Mouse (Mus musculus) thymus, postnatal 14 days (tissue): Measurements from ENCODE around the gene Kcnj12.

Experiments
- DNase-seq: peaks from one replicate; pipeline ENCODE4 v3.0.0; 2021

Gene Kcnj12

DNA sequence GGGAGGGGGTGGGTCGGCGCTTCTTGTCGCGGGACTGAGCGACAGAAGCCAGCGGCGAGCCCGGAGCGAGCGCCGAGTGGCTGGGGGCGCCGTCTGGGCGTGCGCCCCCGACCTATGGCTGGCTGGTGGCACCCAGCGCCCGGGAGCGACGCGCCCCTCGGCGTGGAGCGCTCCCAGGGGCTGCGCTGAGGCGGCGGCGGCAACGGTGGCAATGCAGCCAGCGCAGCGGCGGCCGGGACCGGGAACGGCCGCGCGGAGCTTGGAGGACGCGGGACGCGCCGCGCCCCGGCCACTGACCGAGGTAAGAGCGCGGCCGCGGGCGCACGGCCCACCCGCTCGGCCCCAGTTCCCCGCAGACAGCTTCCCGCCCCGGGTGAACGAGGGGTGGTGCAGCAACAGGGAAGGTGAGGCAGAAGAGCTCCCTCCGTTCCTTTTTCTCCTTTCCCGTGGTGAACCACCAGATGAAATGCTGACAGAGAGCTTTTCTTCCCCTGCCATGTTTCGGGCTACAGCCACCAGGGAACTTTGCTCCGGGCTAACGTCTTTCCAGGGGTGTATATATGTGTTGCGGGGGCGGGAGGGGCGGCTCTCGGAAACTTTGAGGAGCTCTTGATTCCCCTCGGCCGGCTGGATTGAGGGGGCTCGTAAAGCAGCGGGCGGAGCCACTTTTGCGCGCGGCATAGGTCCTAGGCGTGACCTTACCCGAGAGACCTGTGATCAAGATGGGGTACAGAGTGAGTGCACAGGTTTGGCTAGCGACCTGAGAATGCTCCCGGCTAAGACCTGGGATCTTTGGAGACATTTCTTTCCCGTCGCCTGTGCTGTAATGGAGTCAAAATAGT lies at the start of gene Kcnj12:
Gene Kcnj12 (plus strand): TSS at position 15 of the 842 bp plus-strand sequence.
- DNase-seq, result no peak

DNA sequence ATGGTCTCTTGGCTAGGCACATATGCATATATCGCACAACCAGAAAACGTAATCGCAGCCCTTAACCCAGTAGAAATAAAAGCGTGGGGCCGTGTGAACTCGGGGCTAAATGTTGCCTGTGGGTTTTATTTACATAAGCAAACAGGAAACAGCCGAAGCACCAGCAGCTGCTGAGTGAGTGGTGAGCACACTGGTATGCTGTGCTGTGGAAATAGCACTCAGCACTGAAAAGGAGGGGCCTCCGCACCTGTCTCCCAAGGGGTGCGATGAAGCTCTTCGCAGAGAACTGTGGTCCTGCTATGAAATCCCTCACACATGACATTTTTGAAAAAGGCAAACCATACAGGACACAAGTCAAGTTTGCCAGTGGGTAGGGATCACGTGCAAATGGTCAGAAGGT lies 47.3 kb upstream of the Kcnj12 start:
- DNase-seq, result peak; percentile 33

DNA sequence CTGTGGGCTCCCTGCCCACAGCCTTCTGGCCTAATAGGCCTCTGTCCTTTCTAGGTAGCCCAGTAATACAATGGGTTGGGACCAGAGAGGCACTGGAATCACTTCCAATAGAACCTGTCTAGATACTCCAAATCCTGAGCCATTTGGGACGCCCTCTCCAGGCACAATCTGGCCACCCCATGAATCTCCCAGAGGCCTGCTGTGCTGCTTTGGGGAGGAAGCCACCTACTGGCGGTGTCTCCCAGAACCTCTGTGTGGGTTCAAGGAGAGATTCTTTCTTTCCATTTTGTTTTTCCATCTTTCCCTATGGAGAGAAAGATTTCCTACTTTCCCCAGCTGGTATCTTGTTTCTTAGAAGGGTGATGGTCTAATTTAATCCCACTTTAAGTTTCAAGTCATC lies 46.1 kb upstream of the Kcnj12 start:
- peak; percentile 9 for DNase-seq

DNA sequence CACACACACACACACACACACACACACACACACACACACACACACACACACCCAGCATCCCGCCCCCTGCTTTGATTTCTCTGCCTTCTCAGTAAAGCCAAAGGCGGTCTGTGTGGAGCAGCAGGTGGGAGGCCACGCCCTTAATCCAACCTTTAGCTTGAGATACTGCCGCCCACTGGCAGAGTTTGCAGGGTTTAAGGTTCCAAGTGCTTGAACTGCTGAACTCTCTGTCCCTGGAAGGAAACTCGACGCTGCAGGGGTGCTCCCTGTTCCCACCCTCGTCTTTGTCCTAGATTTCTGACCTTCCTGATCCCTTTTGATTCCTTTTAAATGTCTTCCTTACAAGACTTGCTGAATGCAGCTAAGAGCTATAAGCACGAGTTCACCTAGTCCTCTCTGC lies 45.6 kb upstream of the Kcnj12 start:
- DNase-seq, result peak; percentile 69

DNA sequence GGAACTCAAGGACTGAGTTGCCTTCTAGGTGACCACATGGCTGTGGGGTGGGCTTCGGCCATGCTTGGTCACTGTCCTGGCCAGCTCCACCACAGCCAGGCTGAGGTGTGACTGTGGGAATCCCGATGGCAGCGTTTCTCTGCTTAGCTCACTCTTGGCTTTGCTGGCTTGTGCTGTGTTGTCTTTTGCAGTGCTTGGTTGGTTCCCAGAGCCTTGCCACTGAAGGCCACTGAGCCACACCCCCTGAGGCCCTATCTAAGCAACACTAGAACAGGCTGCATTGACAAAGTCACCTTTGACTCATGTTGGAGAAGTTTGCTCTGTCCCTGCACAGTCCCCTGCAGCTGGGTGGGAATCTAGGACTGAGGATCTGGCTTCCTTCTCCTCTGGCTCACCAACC lies 45.2 kb upstream of the Kcnj12 start:
- DNase-seq, result no peak

DNA sequence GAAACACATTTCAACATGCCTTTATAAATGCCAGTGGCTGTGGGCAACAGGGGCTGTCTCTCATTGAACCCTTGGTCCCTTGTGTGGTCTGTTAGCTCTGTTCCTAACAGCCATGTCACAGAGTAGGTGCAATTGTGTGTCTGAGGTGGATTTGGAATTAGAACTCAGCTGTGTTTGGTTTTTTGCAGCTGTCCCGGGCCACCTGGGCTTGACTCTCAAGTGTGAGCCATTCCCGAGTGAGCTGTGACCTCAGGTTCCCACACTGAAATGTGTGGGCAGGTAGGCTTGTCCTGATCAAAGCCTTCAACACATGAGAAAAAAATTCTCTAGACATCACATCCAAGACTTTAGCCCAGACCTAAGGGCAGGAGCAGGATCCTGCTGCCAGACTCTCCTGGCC lies 43.7 kb upstream of the Kcnj12 start:
- no peak for DNase-seq

DNA sequence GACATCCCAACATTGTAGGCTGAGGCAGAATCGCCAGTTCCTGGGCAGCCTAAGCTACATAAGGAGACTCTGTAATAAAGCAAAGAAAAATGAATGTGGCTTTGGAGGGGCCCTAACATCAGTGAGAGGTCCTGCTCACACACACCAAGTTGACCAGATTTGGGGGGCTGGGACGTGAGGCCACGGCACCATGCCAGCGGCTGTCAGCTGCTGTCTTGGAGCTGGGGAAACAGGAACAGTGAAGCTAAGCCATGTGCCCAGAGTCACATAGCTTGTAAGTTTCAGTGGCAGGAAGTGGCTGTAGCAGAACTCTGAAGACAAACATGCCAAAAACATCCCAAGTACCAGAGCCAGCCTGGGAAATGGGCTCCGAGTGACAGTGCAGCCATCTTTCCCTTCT lies 42.6 kb upstream of the Kcnj12 start:
- DNase-seq, result no peak

DNA sequence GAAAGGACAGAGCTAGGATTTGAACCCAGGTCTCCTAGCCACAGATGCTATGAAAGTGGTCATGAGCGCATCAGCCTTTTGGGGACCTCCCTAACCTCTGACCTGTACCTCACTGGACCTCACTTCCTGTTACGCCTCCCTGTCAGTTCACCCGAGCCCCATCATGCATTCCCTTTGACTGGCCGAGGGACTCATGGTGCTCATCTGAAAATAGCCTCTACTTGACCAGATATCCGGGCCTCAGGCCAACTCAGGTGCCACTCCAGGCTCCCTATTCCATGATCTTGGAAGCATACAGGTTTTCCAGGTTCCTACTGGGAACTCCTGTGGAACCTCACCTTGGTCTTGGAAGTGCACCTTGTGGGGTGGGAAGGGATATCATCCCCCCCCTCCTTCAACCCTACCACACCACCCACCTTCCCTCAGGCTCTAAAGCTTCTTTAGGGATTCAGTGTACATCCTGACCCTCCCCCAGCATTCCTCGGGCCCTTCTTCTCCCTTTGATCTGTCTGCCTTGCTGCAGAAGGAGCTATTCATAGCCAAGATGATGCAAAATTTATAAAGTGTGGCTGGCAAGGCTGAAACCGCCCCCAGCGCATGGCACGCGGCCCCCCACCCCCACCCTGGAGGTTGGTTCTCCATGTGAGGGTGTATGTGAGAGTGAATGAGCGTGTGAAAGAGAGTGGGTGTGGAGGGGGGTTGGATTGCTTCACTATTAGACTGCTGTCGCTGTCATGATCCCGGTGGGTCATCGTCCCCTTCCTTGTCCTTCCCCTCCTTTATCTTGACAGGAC lies 40.5 kb upstream of the Kcnj12 start:
- DNase-seq, result no peak

DNA sequence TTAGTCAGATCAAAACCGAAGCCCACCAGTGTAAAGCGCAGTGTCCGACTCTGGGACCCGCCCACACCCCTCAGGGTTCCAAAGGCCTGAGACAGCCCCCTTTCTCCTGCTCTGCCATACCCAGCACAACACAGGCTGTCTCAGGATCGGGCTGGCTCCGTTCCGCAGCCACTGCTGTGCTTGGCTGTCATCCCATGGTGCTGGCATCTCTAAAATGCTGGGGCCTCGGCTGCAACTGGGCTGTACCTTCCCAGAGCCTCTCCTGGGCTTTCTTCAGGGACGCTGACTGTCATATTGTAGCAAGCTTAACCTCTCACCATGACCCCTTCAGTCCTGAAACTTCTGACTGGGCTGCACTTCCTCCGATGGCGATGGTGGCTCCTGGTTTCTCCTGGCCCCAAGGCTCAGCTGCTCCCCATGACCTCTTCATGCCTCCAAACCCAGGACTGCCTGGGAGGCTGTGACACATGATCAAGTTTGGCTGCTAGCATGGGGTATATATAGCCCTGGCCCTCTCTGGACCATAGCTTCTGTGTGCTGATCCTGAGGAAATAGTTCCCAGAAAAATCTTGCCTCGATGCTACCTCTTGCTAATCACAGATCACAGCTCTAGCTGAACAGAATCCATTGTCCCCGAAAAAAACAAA lies 37.3 kb upstream of the Kcnj12 start:
- no peak for DNase-seq

DNA sequence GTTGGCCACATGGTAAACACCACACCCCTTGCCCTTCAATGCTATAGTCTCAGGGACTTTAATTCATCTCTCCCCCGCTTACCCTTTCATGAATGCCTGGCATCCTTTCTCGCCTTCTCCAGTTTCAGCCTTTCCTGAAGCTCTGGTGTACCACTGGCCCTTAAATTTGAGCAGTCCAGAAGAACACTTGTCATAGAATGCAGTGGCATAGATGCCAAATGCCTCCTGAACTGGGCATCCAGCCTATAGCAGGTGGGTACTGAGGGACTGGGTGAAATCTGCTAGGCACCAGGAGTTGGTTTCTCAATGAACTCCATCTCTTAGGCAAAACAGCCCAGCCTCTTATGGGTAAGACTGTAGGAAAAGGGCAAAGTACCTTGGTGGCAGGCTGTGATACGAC lies 31.9 kb upstream of the Kcnj12 start:
- DNase-seq, result no peak

DNA sequence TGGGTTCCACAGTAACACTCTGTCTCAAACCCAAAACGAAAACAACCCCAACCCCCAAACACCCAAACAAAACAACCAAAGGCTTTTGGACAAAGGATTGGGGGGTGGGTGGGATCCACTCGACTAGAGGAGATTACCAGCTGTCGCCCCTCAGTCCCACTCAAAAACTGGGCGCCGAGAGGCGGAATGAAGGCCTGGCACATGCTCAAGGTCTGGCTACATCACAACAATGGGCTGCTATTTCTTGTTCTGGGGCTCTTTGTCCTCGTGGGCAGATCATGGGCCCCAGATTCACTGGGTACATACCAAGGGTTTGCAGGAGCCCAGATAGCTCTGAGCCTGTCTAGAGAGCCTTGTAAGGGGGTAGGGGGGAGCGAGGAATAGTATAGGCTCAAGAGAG lies 19.6 kb upstream of the Kcnj12 start:
- DNase-seq, result no peak

DNA sequence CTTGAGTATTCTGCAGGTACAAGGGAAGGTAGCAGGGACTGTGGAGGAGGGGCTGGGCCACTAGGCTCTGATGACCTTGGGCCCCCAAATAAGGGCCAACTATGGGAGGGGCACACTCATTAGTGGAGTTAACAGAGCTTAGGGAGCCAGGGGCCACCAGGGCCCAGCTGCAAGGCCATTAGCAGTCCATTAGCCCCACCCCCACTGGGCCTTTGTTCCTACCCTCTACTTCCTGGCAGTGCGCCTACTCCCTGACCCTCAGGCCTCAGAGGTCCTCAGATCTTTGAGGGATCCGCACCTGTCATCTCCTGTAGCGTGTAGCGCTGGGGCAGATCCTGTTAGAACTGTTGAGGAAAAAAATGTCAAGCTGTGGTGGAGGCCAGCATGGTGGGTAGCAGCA lies 18.3 kb upstream of the Kcnj12 start:
- DNase-seq, result no peak

DNA sequence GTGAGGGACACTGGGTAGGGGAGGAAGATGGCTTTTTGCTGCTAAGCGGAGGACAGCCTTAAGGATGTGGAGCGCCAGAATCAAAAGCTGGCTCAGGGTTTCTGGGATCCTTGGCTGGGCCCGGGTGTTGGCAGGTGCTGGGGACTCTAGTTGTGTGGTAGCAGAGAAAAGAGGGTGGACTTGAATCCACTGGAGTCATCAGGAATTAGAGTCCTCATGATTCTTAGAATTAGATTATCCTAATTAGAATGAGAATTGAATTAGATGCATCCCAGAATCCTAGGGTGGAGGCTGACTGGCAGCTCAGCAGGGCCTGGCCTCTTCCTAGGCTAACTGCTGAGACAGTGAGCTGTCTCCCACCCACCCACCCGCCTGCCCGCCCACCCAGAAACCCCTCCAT lies 17.6 kb upstream of the Kcnj12 start:
- DNase-seq, result no peak

DNA sequence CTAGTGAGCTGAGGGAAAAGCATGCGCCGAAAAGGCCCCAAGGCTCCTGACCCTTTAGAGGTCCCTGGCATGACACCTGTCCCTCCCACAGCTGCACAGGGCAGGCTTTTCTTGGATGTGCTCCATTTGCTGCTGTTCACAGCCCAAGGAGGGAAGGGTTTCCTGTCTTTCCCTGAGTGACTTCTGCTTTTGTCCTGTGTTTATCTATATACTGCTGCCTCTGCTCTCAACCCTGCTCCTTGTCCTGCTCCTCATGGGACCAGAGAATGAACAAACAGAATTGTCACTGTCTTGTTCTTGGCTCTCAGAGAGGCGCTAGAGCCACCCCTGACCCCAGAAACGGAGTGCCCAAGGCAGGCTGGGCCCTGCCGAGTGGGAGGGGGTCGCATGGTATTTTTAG lies 17.0 kb upstream of the Kcnj12 start:
- DNase-seq, result no peak

DNA sequence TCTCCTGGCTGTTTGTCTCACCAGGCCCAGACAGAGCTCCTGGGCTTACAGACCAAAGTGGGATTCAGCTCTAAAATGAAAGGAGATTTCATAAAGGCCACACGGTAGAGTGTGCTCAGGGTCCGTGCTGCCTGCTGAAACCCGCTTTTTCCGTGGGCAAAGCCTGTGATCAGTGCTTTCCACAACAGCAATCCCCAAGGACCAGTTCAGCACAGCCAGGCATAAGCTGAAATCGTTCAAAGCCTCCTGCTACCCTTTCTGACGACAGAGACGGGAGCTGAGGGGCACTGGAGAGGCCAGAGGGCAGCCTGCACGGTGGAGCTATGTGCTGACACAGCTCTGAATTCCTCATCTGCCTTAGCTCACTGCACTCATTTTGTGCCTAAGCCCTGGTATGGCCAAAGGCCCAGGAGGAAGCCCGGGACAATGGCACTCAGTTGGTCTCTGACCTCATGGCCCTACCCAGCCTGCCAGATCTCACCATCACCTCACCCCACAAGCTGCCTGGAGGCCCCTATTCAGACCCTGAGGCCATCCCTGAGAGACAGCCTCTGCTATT lies 10.5 kb upstream of the Kcnj12 start:
- no peak for DNase-seq

DNA sequence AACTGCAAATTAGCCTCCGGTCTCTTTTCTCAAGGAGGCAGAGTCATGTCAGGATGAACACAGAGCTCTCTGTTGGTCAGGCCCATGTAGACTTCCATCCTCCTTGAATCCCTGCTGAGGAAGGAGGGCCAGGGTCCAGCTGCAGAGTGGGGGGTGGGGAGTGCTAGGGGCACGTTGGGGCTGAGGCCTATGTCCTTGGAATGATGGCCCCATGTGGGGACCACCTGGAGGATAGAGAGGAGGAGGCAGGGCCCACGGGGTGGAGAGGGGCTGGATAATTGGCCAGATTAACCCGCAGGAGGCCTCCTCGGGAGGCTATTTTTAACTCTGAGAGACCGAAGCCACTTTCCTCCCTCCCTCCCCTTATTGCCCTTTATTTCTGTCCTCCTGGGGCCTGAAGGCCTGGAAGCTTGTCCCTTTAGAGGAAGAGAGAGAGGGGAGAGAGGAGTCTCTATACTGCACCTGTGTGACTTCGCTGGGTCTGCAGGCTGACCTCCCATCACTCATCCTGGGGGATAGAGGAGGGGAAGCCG lies 5.4 kb upstream of the Kcnj12 start:
- DNase-seq, result no peak

DNA sequence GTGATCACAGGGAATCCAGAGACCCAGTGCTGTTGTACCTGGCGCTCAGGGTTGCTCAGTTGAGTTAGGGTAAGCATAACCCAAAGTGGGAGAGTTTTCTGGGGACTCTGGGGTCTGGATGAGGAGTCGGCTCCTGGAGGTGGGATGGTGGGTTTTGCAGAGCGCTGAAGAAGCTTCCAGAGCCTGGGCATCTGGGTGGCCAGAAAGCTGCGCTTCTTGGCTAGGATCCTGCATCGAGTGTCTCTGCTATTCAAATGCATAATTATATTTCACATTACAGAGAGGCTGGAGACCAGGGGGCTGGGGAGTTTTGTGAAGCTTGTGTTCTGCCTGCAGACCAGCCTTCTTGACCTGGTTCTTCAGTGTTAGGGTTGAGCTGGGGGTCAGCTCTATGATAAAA lies 1.2 kb upstream of the Kcnj12 start:
- no peak for DNase-seq

DNA sequence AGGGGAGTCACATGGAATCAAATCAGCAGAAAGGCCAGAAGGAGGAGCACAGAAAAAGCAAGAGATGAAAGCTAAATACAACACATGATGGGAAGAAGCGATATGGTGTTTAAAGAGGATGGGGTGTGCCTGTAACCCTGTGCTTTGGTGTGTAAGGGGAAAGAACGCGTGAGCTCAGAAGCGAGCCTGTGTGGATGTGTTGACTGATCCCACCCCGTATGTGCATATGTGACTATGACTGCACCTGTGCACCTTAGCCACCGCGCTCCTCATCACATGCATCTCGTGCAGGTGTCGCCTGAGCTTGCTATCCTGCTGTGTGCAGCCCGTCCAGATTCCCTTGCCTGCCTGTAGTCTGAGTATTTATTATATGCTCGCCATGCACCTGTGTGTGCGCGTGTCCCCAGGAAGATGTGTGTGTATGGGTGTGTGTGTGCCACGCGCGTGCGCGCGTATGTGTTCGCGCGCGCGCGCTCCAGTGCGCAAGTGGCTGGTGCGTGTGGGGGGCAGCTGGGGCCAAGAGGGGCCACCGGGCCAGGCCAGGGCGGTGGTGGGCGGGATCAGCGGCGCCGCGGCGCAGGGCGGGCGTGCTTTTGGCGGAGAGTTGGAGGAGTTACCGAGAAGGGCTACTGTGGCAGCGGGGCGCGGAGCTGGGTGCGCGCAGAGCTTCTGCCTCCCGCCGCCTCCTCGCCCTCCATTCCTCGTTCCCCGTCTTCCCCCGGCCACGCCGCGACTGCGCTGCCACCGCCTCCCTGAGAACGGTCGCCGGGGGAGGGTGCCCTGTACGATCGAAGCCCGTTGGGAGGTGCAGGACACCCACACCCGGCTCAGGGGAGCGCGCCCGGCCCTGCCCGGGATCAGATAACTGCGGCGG lies 451 bp upstream of the Kcnj12 start:
- no peak for DNase-seq

DNA sequence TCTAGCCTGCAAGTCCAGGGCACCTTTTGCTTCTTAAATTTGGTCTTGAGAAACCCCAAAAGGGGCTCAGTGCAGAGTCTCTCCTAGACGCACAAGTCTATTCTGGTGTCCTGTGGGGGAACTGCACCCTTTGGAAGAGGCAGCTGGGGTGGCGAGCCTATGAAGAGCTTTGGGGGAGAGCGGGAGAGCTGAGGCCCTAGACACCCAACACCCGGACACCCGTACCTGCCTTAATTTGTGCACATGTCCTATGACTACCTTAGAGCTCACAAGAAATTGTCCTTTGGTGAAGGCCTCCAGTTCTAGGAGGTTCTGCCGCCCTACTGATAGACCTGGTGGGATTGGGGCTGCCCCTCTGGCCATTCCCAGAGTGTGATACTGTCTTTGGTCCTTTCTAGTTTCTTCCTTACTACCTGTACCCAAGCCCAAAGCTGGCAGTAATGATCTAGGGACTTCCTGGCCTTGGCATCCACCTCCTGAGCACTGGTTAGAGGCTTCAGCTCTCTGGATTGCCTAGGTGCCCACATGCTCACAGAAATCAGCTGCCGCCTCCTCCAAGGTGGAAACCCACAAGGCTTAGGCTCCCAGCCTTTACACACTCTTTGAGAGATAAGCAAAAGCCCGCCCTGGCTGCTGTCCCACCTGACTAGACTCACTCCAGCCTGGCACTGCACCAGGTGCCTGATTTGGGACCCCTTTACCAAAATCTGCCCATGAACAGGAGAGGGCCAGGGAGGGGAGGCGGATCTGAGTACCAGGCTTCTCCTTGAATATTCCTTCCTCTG lies 1.2 kb downstream of the Kcnj12 start:
- DNase-seq, result no peak

DNA sequence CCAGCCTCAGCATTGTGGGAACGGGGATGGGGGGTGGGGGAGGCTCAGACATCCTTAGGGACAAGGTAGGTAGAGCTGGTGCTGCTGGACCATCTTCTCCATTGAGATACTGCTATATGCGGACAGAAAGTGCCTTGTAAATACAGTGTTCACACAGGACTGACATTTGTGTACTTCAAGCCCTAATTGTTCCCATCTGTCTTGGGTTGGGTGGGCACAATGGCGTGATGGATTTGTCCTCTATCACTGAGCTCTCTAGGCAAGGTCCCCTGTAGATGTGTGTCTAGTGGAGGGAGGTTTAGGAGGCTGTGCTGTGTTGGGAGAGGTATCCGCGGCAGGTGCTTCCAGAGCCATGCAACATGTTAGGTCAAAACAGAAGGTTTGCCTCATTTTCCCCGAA lies 2.0 kb downstream of the Kcnj12 start:
- no peak for DNase-seq

DNA sequence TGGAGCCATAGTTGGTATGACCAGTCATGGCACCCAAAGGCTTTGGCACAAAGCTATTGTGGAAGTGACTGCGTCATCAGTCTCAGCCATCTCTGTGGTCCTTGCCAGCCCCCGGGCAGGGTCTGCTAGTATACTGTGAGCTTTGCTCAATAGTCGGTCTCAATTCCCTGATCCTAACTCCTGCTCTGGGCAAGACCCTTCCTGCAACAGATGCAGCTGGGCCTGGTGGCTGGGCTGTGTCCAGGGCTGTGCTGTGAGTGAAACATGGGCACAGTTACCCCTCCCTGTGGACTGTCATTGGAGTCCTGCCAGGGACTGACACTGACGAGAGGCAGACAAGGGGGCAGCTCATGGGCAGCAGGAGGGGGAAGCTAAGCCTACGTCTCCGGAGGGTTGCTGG lies 2.6 kb downstream of the Kcnj12 start:
- DNase-seq, result no peak
